Mouse (Mus musculus): ENCODE data around the gene Gm7544. TPM values are rescaled to one million over a fixed set of nuclear protein-coding genes. Genes with fewer than 3 reads are reported as not detected.
A peak's percentile ranks its signal among the peaks of the same experiment; 100 is the strongest.
"Not testable (repeated sequence)": the region's sequence is repeated elsewhere in the genome, so short reads cannot be mapped to it uniquely, and the experiment has no call there.

Gene Gm7544
- not detected for total RNA-seq (2021)

DNA sequence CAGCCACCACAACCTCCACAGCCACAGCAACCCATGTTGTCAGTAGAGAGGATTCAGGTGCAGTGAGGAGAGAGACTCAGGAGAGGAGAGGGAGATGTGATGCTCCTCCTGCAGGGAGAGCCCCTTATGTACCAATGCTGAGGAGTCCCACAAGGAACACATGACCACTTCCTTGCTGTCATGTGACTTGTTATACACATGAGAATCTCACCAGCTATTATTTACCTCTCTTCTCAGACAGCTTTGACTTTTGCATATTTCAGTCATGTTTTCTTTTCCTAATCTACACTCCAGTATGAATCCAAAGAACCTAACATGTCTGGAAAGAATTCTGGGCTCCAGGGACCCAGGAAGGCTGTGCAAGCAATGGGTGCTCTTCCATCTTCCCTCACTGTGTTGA lies at the start of gene Gm7544:
Gm7544 (minus strand) TSS at position 101 of the 400 bp plus-strand sequence.
- not testable (repeated sequence) for DNase-seq

DNA sequence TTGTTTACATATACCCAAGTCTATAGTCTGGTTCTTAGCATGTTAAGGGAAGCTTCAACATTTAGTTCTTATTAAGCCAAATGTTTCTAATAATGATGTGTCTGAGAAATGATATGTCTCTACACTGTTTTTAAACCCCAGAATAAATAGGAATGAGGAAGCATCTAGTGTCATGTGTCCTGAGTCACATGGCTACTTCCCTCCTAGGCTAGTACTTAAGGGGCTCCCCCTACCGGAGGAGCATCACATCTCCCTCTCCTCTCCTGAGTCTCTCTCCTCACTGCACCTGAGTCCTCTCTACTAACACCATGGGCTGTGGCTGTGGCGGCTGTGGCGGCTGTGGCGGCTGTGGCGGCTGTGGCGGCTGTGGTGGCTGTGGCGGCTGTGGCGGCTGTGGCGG lies 44.5 kb upstream of the Gm7544 start, which contains the start of gene Gm47959:
Gm47959 (plus strand) TSS at position 243 of the 400 bp plus-strand sequence.
- DNase-seq: not testable (repeated sequence)

DNA sequence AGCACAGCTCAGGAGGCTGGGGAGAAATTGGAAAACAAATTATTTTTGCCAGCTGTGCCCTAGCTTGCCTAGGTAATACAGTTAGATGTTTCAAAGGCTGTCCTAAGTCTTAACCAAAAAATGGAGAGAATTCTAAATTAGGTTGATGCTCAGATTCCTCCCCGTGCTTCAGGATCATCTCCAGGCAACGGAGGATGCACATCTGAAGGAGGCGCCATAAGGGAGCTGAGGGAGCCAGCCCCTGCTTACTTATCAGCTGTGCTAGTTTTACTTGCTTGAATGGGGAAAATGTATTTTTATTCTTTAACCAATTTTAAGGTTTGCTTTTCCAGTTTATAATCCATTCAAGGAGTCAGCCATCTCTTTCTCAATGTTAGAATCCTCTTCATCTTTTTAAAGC lies 38.1 kb upstream of the Gm7544 start:
- DNase-seq: no peak

DNA sequence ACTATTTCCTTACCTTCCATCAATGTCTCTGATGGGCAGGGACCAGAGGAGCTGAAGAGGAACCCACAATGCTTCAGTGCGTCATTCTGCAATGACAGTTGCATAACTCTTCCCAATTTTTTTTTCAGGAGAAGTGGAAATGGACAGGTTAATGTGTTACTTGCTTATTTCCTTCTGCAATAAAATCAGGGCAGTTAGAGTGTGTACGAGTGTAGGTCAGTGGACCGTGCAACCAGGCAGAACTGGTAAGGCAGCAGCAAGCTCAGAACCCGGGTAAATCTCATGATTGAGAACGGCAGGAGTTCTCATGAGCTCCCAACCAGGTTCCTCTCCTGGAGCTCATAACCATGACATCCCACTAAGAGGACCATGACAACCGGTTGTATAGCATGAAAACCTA lies 36.3 kb upstream of the Gm7544 start:
- no peak for DNase-seq

DNA sequence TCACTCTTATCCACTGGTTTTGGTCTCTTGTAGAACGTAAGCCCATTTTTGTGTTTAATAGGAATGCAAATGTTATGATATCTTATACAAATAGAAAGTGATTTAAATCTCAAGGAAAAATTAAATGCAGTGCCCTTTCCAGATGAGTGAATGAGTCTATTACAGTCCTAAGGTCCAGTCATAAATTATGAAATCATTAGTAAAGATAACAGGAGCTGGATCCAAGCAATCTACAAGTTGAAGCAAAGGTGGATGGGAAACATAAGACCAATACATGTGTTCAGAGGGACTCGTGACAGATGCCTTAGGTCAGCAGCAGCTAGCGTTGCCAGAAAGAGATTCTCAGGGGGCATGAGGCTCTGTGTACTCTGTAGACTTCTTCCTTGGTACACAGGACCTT lies 35.8 kb upstream of the Gm7544 start:
- DNase-seq: no peak

DNA sequence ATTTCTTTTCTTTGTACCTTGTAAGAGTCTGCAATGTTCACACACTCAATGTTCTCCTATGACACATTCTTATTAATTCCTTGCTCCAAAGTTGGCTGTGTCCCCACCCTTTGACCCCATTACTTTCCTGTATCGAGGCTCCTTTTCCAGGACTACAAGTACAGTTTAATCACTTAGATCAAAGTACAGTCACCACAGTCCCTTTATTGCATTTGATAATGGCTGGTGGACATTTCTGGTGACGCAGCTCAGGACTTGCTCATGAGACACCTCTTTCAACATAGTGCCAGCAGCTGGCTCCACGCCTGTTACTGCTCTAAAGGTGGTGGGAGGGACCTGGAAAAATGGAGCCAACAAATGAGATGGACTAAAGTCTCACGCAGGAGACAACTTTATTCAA lies 35.2 kb upstream of the Gm7544 start:
- DNase-seq: no peak

DNA sequence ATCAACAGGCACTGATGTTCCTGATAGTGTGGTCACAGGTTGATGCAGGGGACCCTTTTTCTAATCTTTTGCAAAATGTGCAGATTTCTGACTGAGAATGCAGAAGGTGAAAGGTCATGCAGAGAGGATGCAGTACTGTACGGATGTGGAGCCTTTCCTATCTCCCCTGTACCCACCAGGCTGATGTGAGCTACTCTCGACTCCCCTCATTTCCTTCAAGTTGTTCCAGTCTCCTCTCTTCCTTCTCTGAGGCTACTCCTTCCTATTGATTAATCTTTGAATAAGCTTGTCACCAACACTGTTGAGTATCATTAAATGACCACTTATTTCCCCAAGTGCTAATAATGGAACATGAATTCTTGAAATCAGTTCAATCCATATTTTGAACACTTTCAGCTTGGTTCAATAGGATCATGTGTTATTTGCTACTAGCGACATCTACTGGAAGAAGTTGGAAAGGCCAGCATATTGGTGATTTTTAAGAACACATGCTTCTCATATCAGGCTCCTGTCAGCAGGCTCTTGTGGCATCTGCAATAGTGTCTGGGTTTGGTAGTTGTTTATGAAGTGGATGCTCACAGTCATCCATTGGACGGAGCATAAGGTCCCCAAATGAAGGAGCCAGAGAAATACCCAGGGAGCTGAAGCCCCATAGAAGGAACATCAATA lies 31.9 kb upstream of the Gm7544 start:
- peak in 1 of 2 experiments; percentile 24 for DNase-seq

DNA sequence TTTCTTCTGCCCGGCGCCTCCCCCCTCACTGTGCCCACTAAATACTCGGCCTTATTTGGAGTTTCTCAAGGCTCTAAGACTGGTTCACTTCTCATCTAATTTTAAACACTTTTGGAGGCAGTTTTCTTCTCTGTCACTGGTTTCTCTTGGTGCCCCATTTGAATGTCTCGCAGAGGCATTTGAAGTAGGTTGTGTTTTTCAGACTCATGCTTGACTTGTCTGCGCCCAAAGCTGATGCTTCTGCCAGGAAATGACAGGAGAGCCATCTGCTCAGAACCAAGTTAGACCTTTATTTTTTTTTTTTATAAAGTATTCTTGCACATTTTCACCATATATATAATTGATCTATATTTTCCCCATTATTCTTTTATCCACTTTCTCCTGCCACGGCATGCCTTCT lies 30.9 kb upstream of the Gm7544 start:
- DNase-seq: no peak

DNA sequence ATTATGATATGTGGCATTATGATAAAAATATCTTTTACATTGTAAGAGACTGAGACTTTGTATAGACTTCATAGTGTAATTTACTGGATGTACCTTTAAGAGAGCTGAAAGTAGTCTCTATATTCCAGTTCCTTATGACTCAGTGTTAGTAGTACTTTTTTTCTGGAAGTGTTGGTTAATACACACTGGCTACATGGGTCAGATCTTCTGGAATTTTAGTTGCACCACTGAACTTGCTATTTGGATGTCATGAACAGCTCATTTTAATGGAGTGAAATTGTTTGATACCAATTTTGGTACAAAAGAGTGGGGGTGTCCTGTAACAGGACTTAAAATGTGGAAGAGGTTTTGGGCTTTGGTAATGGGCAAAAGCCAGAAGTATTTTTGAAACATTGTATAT lies 22.0 kb upstream of the Gm7544 start:
- DNase-seq: no peak

DNA sequence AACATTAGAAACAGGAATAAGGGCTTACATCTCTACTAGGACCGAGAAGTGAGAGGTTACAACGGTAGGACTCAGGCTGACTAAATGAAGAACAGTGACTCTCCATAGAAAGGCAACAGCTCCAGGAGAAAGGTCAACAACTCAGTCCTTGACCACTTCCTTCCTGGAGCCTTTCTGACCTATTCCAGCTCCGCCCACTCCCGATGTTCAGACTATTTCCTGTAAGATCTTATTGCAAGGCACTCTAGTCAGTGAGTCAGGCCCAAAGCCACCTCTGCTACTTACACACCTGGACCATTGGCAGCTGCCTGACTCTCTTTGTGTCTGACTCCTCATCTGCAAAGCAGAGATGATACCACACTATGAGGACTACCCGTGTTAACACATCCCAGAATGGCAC lies 19.9 kb upstream of the Gm7544 start:
- DNase-seq: no peak

DNA sequence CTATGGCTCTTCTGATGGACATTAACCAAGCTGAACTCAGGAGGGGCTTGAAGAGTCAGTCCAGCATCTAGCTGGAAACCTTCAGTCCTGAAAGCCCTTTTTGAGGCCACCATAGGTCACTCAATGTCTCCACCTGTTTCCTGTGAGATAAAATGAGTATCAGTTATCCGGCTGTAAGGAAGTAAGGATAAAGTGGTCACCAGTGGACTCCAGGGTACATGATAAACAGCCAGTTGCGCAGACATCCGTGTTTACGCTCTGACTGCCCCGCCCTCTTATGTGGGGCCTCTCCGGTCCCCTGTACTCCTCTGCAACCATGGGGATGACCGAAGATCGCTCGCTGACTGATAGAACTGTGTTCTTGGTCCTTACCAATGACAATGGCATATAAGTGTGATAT lies 18.5 kb upstream of the Gm7544 start:
- DNase-seq: no peak

DNA sequence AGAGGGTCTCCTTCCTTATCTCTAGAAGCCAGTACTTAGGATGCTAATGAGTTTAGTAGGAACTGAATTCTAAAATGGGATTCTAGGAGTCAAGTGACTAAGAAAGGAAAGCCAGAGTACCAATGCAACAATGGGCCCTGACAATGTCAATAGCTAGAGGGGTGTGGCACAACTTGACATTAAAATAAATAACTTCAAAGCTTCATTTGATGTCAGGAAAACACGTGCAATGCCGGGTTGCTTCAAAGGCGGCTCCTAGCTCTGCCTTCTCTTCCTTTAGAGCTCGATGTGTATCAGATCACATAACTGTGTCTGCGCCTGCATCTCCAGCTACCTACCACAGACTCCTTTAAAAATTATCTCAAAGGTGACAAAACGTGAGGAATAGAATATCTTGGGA lies 18.1 kb upstream of the Gm7544 start:
- no peak for DNase-seq

DNA sequence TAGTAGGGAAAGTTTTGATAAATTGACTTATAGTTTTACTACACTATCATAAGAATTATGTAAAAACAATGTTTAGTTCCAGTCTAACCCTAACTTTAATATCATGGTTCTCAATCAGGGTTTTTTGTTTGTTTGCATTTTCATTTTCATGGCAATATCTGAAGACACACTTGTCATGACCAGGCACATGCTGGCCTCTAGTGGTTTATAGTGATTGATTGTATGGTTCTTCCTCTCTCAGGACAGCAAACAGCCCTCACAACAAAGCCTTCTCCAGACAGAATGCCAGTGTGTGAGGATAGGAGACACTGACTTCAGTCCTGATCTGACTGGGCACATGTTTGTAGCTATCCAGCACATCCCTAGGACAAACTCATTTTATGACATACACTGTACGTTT lies 17.4 kb upstream of the Gm7544 start:
- no peak for DNase-seq

DNA sequence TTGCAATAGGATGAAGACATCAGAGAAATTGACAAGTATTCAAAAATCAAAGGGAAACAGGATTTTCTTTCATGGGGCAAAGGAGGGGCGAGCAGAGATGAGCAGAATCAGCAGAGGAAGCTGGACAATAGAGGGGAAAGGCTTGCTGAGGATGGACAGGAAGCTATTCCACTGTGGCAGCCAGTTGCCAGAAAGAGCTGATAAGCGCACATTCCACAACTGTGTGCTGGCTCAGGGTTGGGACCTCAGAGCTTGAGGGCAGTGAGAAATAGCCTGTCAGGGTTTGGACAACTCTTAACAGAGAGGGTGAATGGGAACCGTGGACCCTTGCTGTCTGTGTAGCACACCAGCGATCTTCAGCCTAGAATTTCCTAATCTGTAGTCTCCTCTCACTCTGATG lies 16.2 kb upstream of the Gm7544 start:
- DNase-seq: no peak

DNA sequence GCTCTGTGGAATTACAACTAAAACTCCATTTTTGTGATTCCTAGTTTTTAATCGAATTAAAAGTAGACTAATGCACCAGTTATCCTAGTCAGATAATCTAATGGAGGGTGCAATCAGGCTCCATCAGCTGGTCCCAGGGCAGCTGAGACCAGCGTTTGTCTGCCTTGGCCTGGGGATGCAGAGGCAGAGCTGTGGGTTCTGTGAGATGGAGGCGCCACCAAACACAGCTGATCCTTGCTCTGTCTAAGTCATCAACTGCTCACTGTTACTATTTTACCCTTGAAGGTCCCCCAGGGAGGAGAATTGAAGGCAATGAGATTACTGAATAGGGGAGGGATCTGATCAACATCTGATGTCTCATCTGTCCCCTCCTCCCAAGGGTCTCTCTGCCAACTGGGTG lies 10.6 kb upstream of the Gm7544 start:
- DNase-seq: no peak

DNA sequence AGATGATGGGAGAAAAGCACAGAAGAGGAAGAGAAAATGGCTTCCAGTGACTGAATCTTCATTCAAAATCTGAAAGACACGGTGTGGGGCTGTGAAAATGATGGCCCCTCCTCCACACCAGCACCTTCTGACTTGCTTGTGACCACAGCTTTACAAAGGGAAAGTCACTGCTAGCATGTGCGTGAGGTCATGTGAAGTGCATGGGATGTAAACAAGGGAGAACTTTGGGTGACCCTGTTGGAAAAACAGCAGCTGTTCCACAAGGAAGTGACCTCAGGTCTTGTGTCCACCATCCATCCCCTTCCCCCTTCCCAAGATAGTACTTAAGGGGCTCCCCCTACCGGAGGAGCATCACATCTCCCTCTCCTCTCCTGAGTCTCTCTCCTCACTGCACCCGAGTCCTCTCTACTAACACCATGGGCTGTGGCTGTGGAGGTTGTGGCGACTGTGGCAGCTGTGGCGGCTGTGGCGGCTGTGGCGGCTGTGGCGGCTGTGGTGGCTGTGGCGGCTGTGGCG lies 4.1 kb upstream of the Gm7544 start, which contains the start of gene Gm47955:
Gm47955 (plus strand) TSS at position 417 of the 516 bp plus-strand sequence.
- no peak for DNase-seq

DNA sequence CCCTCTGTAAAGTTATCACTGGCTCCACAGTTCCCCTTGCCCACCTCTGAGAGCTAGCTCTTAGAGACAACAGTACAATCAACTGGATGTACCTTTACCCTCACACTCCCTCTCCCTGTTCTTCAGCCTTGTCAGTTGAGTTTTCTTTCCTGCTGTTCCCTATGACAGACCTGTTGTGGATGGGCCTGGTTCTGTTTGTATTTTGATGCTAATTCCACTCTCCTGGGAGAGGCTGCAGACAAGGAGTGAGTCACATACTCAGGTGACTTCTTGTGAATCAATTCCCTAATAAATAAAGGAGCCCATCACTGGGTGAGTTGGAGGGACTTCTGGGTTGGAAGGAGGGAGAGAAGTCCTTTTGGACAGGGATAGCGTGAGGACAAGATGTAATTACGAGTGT lies 7.2 kb downstream of the Gm7544 start:
- DNase-seq: no peak

DNA sequence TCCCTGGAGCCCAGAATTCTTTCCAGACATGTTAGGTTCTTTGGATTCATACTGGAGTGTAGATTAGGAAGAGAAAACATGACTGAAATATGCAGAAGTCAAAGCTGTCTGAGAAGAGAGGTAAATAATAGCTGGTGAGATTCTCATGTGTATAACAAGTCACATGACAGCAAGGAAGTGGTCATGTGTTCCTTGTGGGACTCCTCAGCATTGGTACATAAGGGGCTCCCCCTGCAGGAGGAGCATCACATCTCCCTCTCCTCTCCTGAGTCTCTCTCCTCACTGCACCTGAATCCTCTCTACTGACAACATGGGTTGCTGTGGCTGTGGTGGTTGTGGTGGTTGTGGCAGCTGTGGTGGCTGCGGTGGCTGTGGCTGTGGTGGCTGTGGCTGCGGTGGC lies 9.8 kb downstream of the Gm7544 start:
- not testable (repeated sequence) for DNase-seq

DNA sequence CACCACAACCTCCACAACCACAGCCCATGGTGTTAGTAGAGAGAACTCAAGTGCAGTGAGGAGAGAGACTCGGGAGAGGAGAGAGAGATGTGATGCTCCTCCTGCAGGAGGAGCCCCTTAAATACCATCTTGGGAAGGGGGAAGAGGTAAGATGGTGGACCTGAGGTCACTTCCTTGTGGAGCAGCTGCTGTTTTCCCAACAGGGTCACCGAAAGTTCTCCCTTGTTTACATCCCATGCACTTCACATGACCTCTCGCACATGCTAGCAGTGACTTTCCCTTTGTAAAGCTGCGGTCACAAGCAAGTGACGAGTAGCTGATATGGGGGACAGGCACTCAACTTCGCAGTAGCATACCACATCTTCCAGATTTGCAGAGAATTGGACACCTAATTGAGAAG lies 12.5 kb downstream of the Gm7544 start, which contains the start of gene A030003K21Rik:
A030003K21Rik (minus strand) TSS at position 94 of the 400 bp plus-strand sequence.
- not testable (repeated sequence) for DNase-seq

DNA sequence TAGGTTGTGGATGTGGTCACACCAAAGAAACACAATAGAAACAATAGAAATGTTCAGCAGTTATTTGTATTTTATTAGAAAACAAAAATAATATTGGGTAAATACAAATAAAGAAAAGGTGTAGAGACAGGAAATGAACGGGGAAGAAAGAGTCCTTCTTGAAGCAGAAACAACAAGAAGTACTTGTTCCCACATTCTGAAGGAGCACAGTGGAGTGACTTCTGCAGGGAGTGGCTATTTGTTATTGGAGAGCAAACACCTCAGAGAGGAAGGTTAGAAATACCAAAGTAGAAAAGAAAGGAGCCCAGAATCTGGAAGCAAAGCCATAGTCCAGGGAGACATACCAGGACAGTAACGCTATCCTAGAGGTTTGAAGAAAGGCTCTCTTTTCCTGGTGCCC lies 13.3 kb downstream of the Gm7544 start:
- not testable (repeated sequence) for DNase-seq

DNA sequence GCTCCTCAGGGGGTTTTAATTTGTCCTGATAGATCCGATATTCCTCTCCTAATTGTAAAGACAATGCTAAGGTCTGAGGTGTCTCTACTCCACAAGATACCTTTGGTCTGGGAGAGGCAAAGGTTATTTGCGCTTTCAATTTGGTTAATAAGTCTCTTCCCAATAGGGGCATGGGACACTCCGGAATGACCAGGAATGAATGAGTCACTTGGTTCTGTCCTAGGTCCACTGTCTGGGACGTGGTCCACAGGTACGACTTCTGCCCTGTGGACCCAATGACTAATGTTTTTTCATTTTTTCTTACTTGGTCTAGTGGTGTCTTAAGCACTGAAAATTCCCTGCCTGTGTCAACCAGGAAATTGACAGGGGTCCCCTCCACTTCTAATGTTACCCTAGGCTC lies 17.1 kb downstream of the Gm7544 start:
- no peak for DNase-seq

DNA sequence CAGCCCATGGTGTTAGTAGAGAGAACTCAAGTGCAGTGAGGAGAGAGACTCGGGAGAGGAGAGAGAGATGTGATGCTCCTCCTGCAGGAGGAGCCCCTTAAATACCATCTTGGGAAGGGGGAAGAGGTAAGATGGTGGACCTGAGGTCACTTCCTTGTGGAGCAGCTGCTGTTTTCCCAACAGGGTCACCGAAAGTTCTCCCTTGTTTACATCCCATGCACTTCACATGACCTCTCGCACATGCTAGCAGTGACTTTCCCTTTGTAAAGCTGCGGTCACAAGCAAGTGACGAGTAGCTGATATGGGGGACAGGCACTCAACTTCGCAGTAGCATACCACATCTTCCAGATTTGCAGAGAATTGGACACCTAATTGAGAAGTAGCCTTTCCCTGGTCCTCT lies 24.5 kb downstream of the Gm7544 start, which contains the start of gene Gm6217:
Gm6217 (minus strand) TSS at position 74 of the 400 bp plus-strand sequence.
- not testable (repeated sequence) for DNase-seq

DNA sequence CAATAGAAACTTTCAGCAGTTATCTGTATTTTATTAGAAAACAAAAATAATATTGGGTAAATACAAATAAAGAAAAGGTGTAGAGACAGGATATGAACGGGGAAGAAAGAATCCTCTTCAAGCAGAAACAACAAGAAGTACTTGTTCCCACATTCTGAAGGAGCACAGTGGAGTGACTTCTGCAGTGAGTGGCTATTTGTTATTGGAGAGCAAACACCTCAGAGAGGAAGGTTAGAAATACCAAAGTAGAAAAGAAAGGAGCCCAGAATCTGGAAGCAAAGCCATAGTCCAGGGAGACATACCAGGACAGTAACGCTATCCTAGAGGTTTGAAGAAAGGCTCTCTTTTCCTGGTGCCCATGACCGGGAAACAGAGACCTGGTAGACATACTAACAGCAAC lies 25.3 kb downstream of the Gm7544 start:
- not testable (repeated sequence) for DNase-seq

DNA sequence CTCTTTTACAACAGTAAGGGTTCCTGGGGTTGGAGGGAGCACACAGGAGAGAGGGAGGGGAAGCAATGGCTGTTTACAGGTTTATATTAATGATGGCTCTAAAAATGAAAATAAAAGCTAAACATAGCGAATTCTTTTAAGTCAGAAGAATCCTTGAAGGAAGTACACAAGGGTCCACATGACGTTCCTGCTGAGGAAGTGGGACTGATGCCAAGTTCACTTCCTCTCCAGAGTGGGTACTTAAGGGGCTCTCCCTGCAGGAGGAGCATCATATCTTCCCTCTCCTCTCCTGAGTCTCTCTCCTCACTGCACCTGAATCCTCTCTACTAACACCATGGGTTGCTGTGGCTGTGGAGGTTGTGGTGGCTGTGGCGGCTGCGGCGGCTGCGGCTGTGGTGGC lies 31.2 kb downstream of the Gm7544 start, which contains the start of gene A030014E15Rik:
A030014E15Rik (plus strand) TSS at position 268 of the 400 bp plus-strand sequence.
- DNase-seq: no peak
